Mouse (Mus musculus) layer of hippocampus, adult 9-11 months (tissue): Measurements from ENCODE around the gene Sh3glb2.

Experiments used
- DNase-seq: peaks from one replicate; pipeline ENCODE4 v3.0.0; 2022

Sh3glb2 gene

GRCm38 (mm10) chr2:30358533-30359531 is at the start of gene Sh3glb2:
Gene Sh3glb2, minus strand, starts transcription at chr2:30359337.
- DNase-seq, result peak; percentile 80

DNA sequence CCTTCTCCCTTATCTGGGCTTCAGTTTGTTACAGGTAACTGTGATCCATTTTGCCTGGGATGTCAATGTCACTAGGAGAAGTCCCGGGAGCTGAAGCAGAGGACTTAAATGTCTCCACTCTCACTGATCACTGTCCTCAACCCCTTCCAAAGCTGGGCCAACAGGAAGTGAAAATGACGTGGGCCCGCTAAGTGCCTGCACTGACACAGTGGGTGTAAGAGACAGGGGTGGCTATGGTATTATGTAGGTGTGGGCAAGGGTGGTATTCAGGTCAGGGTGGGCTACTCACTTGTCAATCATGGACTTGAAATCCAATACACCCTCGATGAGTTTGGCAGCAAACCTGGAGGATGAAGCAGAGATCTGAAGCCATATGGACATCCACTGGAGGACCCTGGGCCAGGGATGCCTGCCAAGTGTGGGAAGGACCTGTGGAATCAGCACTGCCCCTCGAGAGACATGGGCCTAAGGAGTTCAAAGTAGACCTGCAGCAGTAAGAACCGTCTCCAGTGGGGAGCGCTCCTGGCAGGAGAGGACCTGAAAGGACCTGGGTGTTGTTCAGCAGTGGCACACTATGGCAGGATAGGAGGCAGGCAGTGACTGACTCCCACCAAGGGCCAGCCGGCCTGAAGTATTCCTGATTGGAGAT is 49.4 kb upstream of the Sh3glb2 start:
- no peak for DNase-seq

DNA sequence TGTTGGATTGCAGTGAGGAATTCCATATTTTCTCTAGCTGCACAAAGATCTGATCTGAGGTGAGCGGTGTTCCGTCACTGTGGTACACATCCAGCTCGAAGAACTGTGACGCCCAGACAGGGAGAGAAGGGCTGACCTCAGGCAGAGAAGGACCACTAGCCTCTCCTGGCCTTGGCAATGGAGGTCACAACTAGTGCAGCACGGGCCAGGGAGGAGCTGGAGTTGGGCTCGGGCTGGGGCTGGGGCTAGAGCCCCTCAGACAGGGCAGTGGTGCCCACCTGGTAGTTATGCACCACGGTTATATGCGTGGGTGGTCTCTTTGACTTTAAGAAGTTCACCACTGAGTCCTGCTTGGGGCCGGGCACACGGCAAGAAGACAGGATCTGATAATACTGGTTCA is 48.6 kb upstream of the Sh3glb2 start:
- DNase-seq, result no peak

DNA sequence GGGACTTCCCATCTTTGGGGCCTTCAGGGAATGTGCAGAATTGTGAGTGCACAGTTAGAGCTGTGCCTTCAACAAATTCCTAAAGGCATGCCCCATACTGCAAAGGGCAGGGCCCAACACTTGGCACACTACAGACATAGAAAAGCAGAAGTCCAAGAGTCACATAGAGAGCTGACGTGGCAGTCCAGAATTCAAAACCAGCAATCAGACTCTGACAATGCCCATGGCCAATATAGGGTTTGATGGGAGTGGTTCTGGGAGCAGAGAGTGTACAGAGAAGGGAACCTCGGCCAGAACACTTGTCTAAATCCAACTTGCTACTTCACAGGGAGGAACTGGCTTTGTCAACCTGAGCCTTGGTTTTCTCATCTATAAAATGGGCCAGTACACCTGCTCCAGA is 48.1 kb upstream of the Sh3glb2 start:
- no peak for DNase-seq

- no peak for DNase-seq
Measured at GRCm38 (mm10) chr2:30403870-30404269, 44.7 kb upstream of the Sh3glb2 start.

GRCm38 (mm10) chr2:30402843-30403242 is 43.7 kb upstream of the Sh3glb2 start:
- no peak for DNase-seq

DNA sequence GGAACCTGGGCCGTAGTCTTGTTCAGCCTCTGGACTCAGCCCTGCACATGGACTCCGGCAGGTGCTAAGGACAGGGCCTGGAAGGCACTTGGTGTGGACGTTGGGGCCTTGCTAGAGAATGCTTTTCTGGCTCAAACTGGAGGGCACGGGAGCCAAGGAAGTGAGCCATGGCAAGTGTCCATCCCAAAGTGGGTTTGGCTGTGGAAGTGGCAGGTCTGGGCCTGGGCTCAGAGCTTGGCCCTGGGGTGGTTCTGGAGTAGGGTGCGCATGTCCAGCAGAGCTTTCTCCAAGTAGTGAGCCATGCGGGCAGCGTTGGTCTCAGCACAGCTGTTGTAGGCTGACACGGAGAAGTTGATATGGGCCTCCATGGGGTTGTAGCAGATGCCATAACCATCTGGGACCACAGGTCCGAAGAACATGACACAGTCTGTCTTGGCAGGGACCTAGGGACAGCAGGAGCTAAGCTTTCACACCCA is 43.3 kb upstream of the Sh3glb2 start:
- no peak for DNase-seq

- no peak for DNase-seq
Measured at GRCm38 (mm10) chr2:30401581-30401980, 42.4 kb upstream of the Sh3glb2 start.

DNA sequence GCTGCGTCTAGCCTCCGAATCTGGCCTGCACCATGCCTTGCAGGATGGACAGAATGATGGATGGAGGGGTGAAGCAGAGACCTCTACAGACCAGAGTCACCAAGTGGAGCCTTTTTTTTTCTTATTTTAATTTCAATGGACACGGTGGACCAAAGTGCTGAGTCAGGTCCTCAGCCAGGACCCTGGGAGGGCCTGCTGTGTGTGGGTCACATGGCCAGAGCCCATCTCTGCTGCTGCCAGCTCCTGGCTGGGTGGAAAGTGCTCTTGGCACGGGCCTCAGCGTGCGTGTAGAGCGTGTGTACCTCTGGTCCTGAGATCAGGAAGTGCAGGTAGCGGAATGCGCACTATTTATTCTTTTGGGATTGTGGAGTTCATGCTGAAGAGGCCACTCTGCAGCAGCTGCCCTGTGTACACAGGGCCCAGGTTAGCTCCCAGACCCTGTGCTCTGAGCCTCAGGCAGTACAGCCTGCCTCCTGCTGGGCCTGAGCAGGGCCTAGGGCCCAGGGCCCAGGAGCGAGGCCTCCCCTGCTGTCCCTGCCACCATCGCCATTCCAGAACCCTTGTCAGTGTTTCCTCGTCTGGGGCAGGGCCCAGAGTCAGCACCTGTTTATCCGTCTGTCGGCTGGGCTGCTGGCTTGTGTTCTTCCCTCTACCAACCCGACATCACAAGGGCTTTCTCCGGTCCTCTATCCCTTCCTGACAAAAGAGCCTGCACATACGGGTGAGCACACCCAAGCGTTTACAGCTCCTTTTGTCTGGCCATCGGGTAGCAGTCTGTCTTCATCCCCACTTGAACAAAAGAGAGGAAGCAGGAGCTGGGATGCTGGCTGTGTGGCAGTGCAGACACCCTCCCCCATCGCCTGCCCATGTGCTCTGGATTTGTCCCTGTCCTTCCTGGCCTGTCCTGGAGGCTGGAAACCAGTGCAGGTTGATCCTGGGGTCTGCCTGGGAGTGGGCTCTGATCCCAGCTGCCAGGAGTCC is 40.3 kb upstream of the Sh3glb2 start:
- no peak for DNase-seq

DNA sequence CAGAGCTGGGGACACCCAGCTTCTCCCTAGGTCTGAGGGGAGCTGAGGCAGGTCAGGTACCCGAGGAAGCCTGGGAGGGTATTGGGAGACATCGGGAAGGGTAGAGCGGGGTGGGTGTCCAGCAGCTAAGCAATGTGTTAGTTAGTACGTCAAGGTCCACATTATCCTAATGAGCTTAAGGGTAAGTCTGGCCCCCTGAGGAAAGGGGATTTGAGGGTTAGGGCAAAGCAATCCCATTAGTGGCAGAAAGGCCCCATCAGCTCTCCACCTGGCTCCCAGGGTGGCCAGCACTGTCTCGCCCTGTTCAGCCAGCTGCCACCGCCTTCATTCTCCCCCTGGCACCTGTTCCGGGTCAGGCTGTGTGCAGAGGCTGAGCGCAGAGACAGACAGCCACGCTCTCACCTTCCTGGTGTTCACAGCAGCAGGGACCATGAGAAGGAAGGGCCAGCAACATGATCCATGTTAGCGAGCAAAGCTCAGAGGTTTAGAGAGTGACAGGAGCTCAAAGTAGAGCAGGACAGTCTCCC is 38.9 kb upstream of the Sh3glb2 start:
- no peak for DNase-seq

- DNase-seq, result no peak
Measured at GRCm38 (mm10) chr2:30396246-30396645, 37.1 kb upstream of the Sh3glb2 start.

GRCm38 (mm10) chr2:30395757-30396156 is 36.6 kb upstream of the Sh3glb2 start:
- no peak for DNase-seq

DNA sequence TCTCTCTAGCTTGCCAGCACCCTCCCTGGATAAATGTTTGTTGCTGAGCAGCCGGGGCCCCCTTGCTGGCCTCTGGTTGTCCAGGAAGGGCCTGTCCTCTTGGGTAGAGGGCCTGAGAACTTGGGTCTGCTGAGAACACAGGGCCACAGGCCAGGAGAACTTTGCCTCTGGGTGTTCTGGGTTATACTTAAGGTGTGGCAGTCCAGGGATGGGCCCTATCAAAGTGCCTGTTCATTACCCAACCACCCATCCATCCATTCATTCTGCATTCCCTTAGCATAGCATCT is 34.2 kb upstream of the Sh3glb2 start:
- DNase-seq, result no peak

- DNase-seq, result peak; percentile 77
Measured at GRCm38 (mm10) chr2:30392577-30393369, 33.6 kb upstream of the Sh3glb2 start.

DNA sequence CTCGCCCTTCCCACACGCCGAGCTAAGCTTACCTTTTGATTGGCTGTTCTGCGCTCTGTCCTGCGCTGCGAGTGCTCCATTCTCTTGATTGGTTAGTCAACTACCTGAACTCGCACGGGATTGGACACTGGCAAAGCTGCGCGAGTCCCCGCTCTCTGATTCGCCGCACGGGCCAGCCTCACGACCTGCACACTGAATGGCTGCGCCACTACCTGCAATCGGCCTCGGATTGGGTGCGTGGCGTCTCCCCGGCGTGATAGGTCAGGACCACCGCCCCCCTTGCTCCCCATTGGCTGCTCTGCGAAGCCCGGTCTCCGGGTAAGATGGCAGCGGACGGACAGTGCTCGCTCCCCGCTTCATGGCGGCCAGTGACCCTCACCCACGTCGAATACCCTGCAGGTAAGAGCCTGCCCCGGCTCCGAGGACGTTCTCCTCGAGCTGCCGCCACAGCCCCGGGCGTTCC is 33.0 kb upstream of the Sh3glb2 start, which contains the start of gene Dolpp1:
TSS of gene Dolpp1 (plus strand) at position 141 of the 463 bp plus-strand sequence.
- peak; percentile 100 for DNase-seq

DNA sequence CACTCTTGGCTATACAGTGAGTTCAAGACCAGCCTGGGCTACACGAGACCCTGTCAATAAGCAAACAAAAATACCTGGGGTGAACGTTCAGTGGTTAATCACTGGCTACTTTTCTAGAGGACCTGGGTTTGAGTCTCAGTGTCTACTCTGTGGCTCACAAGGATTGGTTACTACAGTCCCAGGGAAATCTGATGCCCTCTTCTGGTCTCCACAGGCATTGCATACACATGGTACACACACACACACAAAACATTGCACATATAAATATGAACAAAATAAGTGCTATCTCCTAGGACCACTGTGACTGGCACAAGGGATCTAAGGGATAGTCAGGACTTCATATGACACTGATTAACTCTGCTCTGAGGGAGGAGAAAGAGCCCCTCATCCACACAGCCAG is 29.9 kb upstream of the Sh3glb2 start:
- DNase-seq, result no peak

DNA sequence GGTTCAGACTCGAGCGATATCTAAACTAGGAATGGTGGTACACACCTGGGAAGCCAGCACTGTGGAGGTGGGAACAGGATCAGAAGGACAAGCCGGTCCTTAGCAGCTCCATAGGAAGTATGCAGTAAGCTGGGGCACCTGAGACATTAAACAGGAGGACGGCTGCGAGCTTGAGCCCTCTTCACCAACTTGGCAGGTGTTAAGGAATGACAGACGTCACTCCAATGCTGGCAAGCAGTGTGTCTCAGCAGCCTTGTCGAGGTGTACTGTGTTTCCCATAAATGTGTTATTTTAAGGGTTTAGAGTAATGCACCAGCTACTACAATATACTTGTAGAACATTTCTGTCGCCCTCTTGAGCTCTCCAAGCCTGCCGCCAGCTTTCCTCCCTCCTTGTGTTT is 27.8 kb upstream of the Sh3glb2 start:
- DNase-seq, result no peak

GRCm38 (mm10) chr2:30385591-30385990 is 26.5 kb upstream of the Sh3glb2 start:
- no peak for DNase-seq

GRCm38 (mm10) chr2:30384814-30385213 is 25.7 kb upstream of the Sh3glb2 start:
- peak; percentile 71 for DNase-seq

GRCm38 (mm10) chr2:30381377-30381725 is 22.2 kb upstream of the Sh3glb2 start:
- no peak for DNase-seq

GRCm38 (mm10) chr2:30380564-30381376 is 21.6 kb upstream of the Sh3glb2 start:
- no peak for DNase-seq
